Mouse (Mus musculus): Measurements from ENCODE around the gene Qprt. TPM values are rescaled to one million over a fixed set of nuclear protein-coding genes. Genes with fewer than 3 reads are reported as not detected.

Gene Qprt
- polyA plus RNA-seq (2014; fragmentation: Nextera tagmentation; extraction: Ambion mirVana), result 1.7 and 2.0 TPM in 2 replicates

- 1% methylated on average over 6 of the region's 7 CpGs for WGBS
- no peak for DNase-seq (ENCODE audit: low spot score)
- 0 out of 2 replicates have a peak, but pooled peaks cover 2% of the 10 kb centered on the region for H3K4me1 ChIP-seq (replicated peaks; ENCODE audit: control insufficient read depth, insufficient read depth, low read length)
- no peak for ATAC-seq (ENCODE audit: low FRiP score)
- H3K9me3 ChIP-seq (ENCODE audit: control insufficient read depth, low read length), result no peaks in the 10 kb centered on the region
- peak within 1 kb of the TSS; percentile 24 for H3K4me2 ChIP-seq (replicated peaks; ENCODE audit: low read depth, low read length)
- H3K9ac ChIP-seq (ENCODE audit: low read depth, low read length), result 0 out of 2 replicates have a peak within 1 kb of the TSS, but pooled peaks have one; percentile 2
- no peaks in the 10 kb centered on the region for H3K36me3 ChIP-seq (ENCODE audit: control insufficient read depth, insufficient read depth, low read length)
- peaks cover 13% of the 10 kb centered on the region for H3K27me3 ChIP-seq (ENCODE audit: control insufficient read depth, insufficient read depth, low read length)
- no peak within 1 kb of the TSS for H3K27ac ChIP-seq (ENCODE audit: low read depth, low read length)
- H3K4me3 ChIP-seq (ENCODE audit: low read depth, low read length), result 0 out of 2 replicates have a peak within 1 kb of the TSS, but pooled peaks have one; percentile 4
Measured at GRCm38 (mm10) chr7:127121911-127122270, at the start of gene Qprt. TSS of gene Qprt (minus strand) at chr7:127122226.

DNA sequence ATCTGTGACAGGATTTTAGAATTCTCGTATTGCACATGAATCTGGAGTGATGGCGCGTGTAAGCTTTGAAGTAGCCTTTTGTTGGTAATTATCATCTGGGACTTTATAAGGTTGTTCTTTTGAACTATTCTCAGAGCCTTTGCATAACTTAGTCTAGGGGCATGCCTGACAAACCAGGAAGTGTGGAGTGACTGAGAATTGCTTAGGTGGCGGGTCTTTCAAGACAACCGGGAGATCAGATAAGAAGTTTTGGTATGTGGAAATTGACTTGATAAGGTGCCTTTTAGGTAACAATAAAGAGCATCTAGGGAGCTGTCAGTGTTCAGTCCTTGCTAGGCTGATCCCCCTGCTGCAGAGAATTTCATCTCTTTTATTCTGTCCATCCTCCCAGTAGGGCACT is 44.5 kb upstream of the Qprt start:
- DNase-seq (ENCODE audit: low spot score) (no peak), ATAC-seq (ENCODE audit: low FRiP score) (no peak)
- H3K4me2 ChIP-seq (replicated peaks; ENCODE audit: low read depth, low read length), result no peak overlapping the region
- no peaks in the 10 kb centered on the region for H3K36me3 ChIP-seq (ENCODE audit: control insufficient read depth, insufficient read depth, low read length)
- 95% methylated on average over 5 of the region's 5 CpGs for WGBS
- H3K9ac ChIP-seq (ENCODE audit: low read depth, low read length), result no peak overlapping the region
- H3K4me1 ChIP-seq (replicated peaks; ENCODE audit: control insufficient read depth, insufficient read depth, low read length), result no peaks in the 10 kb centered on the region
- H3K4me3 ChIP-seq (ENCODE audit: low read depth, low read length), result no peak overlapping the region
- no peak overlapping the region for H3K27ac ChIP-seq (ENCODE audit: low read depth, low read length)
- H3K27me3 ChIP-seq (ENCODE audit: control insufficient read depth, insufficient read depth, low read length), result no peaks in the 10 kb centered on the region
- no peaks in the 10 kb centered on the region for H3K9me3 ChIP-seq (ENCODE audit: control insufficient read depth, low read length)

- H3K27me3 ChIP-seq (ENCODE audit: control insufficient read depth, insufficient read depth, low read length), result no peaks in the 10 kb centered on the region
- no peak overlapping the region for H3K27ac ChIP-seq (ENCODE audit: low read depth, low read length)
- WGBS, result 88% methylated on average over 12 of the region's 12 CpGs
- ATAC-seq (ENCODE audit: low FRiP score), result no peak
- no peak overlapping the region for H3K4me2 ChIP-seq (replicated peaks; ENCODE audit: low read depth, low read length)
- no peak overlapping the region for H3K4me3 ChIP-seq (ENCODE audit: low read depth, low read length)
- H3K4me1 ChIP-seq (replicated peaks; ENCODE audit: control insufficient read depth, insufficient read depth, low read length), result no peaks in the 10 kb centered on the region
- no peaks in the 10 kb centered on the region for H3K36me3 ChIP-seq (ENCODE audit: control insufficient read depth, insufficient read depth, low read length)
- H3K9me3 ChIP-seq (ENCODE audit: control insufficient read depth, low read length), result no peaks in the 10 kb centered on the region
- no peak overlapping the region for H3K9ac ChIP-seq (ENCODE audit: low read depth, low read length)
- no peak for DNase-seq (ENCODE audit: low spot score)
Measured at GRCm38 (mm10) chr7:127165607-127166493, 43.8 kb upstream of the Qprt start.

- Histone ChIP-seq H3K9me3 (ENCODE audit: control insufficient read depth, low read length) (no peaks in the 10 kb centered on the region), H3K4me2 (replicated peaks; ENCODE audit: low read depth, low read length) (no peak overlapping the region), H3K27me3 (ENCODE audit: control insufficient read depth, insufficient read depth, low read length) (no peaks in the 10 kb centered on the region), H3K9ac (ENCODE audit: low read depth, low read length) (no peak overlapping the region), H3K27ac (ENCODE audit: low read depth, low read length) (no peak overlapping the region), H3K4me1 (replicated peaks; ENCODE audit: control insufficient read depth, insufficient read depth, low read length) (no peaks in the 10 kb centered on the region), H3K4me3 (ENCODE audit: low read depth, low read length) (no peak overlapping the region), H3K36me3 (ENCODE audit: control insufficient read depth, insufficient read depth, low read length) (no peaks in the 10 kb centered on the region)
- WGBS, result 87% methylated on average over 4 of the region's 4 CpGs
- ATAC-seq (ENCODE audit: low FRiP score), result no peak
- DNase-seq (ENCODE audit: low spot score), result no peak
Measured at GRCm38 (mm10) chr7:127164002-127164401, 42.0 kb upstream of the Qprt start.

DNA sequence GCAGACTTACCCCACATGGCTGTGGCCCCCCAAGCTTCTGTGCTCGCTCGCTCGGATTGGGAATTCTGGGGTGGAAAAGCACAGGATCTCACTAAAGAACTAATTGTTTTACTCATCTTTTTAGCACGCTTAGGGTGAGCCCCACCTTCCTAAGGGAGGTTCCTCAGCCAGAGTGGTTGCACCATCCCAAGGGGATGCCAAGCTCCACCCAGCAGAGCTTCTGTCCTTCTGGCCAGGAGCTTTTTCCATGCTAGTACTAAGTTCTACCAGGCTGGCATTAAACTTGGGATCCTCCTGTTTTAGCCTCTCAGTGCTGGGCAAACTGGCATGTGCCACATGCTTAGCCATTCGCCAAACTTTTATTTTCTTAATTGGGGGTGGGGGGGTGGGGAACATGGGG is 40.5 kb upstream of the Qprt start:
- Histone ChIP-seq H3K4me3 (ENCODE audit: low read depth, low read length) (no peak overlapping the region), H3K4me2 (replicated peaks; ENCODE audit: low read depth, low read length) (no peak overlapping the region), H3K27me3 (ENCODE audit: control insufficient read depth, insufficient read depth, low read length) (no peaks in the 10 kb centered on the region), H3K27ac (ENCODE audit: low read depth, low read length) (no peak overlapping the region), H3K9ac (ENCODE audit: low read depth, low read length) (no peak overlapping the region), H3K36me3 (ENCODE audit: control insufficient read depth, insufficient read depth, low read length) (no peaks in the 10 kb centered on the region), H3K9me3 (ENCODE audit: control insufficient read depth, low read length) (no peaks in the 10 kb centered on the region), H3K4me1 (replicated peaks; ENCODE audit: control insufficient read depth, insufficient read depth, low read length) (no peaks in the 10 kb centered on the region)
- WGBS, result 86% methylated on average over 5 of the region's 5 CpGs
- no peak for ATAC-seq (ENCODE audit: low FRiP score)
- DNase-seq (ENCODE audit: low spot score), result no peak

DNA sequence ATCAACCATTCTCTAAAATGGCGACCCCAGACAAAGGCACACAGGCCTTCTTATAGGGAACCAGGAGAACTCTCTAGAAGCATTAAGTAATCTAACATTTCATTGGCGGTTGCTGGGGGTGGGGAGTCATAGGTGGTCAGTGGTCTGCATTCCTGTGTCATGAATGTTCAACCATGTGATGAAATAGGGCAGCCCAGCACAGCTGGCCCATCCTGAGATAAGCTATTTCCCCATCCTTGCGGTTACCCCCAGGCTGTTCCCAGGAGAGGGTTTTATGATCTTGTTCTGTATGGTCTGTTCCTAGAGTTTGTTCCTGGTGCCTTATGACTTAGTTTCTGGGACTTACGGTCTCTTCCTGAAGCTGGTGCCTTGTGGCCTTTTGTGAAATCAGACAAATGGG is 35.5 kb upstream of the Qprt start:
- H3K4me2 ChIP-seq (replicated peaks; ENCODE audit: low read depth, low read length), result no peak overlapping the region
- DNase-seq (ENCODE audit: low spot score) (no peak), ATAC-seq (ENCODE audit: low FRiP score) (no peak)
- H3K4me1 ChIP-seq (replicated peaks; ENCODE audit: control insufficient read depth, insufficient read depth, low read length), result no peaks in the 10 kb centered on the region
- no peaks in the 10 kb centered on the region for H3K9me3 ChIP-seq (ENCODE audit: control insufficient read depth, low read length)
- H3K27me3 ChIP-seq (ENCODE audit: control insufficient read depth, insufficient read depth, low read length), result no peaks in the 10 kb centered on the region
- 84% methylated on average over 4 of the region's 4 CpGs for WGBS
- no peak overlapping the region for H3K9ac ChIP-seq (ENCODE audit: low read depth, low read length)
- no peaks in the 10 kb centered on the region for H3K36me3 ChIP-seq (ENCODE audit: control insufficient read depth, insufficient read depth, low read length)
- H3K4me3 ChIP-seq (ENCODE audit: low read depth, low read length), result no peak overlapping the region
- H3K27ac ChIP-seq (ENCODE audit: low read depth, low read length), result no peak overlapping the region

DNA sequence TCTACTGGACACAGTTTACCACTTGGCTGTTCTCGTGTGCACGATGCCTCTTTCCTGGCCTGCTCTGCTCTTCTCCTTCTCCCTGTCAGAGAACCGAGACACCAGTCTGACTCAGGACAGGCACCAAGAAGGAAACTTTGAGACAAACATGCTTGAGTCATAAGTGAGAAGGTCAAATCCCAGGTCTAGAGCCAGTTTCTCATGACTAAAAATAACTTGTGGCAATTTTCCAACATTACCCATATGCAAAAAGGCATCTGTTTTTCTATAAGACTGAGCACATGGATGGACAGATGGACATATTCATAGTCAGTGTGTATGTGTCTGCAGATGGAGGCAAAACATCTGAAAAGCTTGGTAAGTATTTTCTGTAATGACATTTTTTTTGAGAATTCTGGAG is 31.5 kb upstream of the Qprt start:
- Histone ChIP-seq H3K9me3 (ENCODE audit: control insufficient read depth, low read length) (no peaks in the 10 kb centered on the region), H3K4me2 (replicated peaks; ENCODE audit: low read depth, low read length) (no peak overlapping the region), H3K27ac (ENCODE audit: low read depth, low read length) (no peak overlapping the region), H3K36me3 (ENCODE audit: control insufficient read depth, insufficient read depth, low read length) (no peaks in the 10 kb centered on the region), H3K4me3 (ENCODE audit: low read depth, low read length) (no peak overlapping the region), H3K27me3 (ENCODE audit: control insufficient read depth, insufficient read depth, low read length) (no peaks in the 10 kb centered on the region), H3K4me1 (replicated peaks; ENCODE audit: control insufficient read depth, insufficient read depth, low read length) (no peaks in the 10 kb centered on the region), H3K9ac (ENCODE audit: low read depth, low read length) (no peak overlapping the region)
- DNase-seq (ENCODE audit: low spot score) (no peak), ATAC-seq (ENCODE audit: low FRiP score) (no peak)
- WGBS, result 75% methylated on average over 3 of the region's 3 CpGs

DNA sequence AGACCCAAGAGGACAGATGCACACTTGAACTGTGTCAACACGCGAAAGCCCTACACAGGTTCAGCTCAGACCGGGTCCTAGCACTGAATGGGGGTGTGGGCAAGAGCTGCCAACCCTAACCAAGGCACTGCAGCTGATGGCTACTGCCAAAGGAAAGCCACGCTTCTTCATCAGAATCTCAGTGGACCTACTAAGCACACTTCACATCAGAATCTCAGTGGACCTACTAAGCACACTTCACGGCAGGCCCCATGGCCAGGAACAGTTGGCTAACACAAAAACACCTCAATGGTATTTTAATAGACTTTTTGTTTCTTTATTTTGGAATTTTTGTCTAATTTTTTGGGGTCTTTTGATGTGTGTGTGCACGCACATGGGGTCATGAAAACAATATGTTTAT is 30.4 kb upstream of the Qprt start:
- Histone ChIP-seq H3K36me3 (ENCODE audit: control insufficient read depth, insufficient read depth, low read length) (no peaks in the 10 kb centered on the region), H3K27ac (ENCODE audit: low read depth, low read length) (no peak overlapping the region), H3K27me3 (ENCODE audit: control insufficient read depth, insufficient read depth, low read length) (no peaks in the 10 kb centered on the region), H3K9ac (ENCODE audit: low read depth, low read length) (no peak overlapping the region), H3K9me3 (ENCODE audit: control insufficient read depth, low read length) (no peaks in the 10 kb centered on the region), H3K4me2 (replicated peaks; ENCODE audit: low read depth, low read length) (no peak overlapping the region), H3K4me3 (ENCODE audit: low read depth, low read length) (no peak overlapping the region), H3K4me1 (replicated peaks; ENCODE audit: control insufficient read depth, insufficient read depth, low read length) (no peaks in the 10 kb centered on the region)
- ATAC-seq (ENCODE audit: low FRiP score) (no peak), DNase-seq (ENCODE audit: low spot score) (no peak)
- 92% methylated on average over 6 of the region's 6 CpGs for WGBS

DNA sequence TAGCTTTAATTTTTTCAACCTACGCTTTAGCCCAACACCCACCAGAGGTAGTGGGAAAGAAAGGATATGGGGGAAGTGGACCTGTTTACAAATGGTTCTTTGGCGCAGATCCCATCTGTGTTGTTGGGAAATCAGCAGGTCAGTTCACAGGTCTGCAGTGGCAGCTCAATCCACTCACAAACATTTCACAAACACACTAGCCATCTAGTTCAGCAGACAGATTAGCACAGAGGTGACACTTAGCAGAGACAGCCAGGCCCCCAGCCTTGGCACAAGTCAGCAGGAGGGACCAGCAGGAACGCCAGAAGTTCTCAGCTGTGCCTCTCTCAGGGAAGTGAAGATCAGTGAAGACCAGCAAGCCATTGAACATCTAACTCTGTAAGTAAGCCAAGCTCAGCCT is 25.9 kb upstream of the Qprt start:
- Histone ChIP-seq H3K27me3 (ENCODE audit: control insufficient read depth, insufficient read depth, low read length) (no peaks in the 10 kb centered on the region), H3K4me1 (replicated peaks; ENCODE audit: control insufficient read depth, insufficient read depth, low read length) (no peaks in the 10 kb centered on the region), H3K36me3 (ENCODE audit: control insufficient read depth, insufficient read depth, low read length) (no peaks in the 10 kb centered on the region), H3K4me3 (ENCODE audit: low read depth, low read length) (no peak overlapping the region), H3K9ac (ENCODE audit: low read depth, low read length) (no peak overlapping the region), H3K9me3 (ENCODE audit: control insufficient read depth, low read length) (no peaks in the 10 kb centered on the region), H3K27ac (ENCODE audit: low read depth, low read length) (no peak overlapping the region), H3K4me2 (replicated peaks; ENCODE audit: low read depth, low read length) (no peak overlapping the region)
- 69% methylated on average over 3 of the region's 3 CpGs for WGBS
- ATAC-seq (ENCODE audit: low FRiP score) (no peak), DNase-seq (ENCODE audit: low spot score) (no peak)
